Mouse (Mus musculus) liver, adult (tissue): ENCODE measurements around the gene Wfdc1.

Experiments
- GATA4 ChIP-seq: IDR thresholded peaks from 2 replicates; pipeline ENCODE4 v1.6.1; 2014; ENCODE audit warnings: mild to moderate bottlenecking, low read length; ENCODE audit not compliant: insufficient replicate concordance

The Wfdc1 gene

DNA sequence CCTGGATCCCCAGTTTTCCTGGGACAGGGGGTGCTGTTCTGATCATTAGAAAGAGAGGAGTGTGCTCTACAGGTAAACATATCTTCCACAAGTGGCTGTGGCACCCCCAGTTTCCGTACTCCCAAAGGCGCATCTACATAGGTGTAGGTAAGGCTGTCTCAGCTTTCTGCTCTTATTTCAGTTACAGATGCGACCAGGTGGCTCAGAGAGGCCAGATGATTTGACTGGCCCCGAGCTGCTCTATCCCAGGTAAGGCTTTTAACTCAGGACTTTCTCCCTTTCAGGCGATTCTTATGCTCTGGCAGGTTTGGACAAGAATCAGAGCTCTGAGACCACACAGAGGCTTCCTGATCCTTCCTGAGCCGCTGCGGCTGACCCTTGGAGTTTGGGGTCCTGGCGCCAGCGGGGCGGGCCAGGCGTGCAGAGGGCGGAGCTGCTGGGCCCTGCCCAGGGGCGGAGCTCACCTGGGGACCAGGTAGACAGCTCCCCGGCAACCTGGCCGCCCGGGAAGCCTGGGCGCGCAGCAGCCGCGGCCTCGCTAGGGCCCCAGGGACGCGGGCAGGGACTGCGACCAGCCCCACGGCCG, 33.5 kb downstream of the Wfdc1 start, which contains the start of gene Atp2c2:
TSS of gene Atp2c2 (plus strand) at position 461 of the 586 bp plus-strand sequence.
- no peak for TF ChIP-seq GATA4

- no peak for TF ChIP-seq GATA4
Measured at GRCm38 (mm10) chr8:119702965-119703364, 36.8 kb downstream of the Wfdc1 start.

DNA sequence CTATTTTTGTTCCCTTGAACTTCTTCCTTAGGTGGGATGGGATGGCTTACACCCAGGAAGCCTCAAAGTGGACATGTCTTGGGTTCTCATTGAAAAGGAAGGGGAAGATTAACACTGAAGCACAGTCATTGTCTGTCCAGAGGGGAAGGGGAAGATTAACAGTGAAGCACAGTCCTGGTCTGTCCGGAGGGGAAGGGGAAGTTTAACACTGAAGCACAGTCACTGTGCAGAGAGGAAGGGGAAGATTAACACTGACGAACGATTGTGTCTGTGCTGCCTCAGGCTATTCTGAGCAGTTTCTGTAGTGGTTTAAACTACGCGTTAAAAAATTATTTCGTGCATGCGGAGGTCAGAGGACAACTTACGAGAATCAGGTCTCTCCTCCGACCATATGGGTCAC, 41.0 kb downstream of the Wfdc1 start:
- TF ChIP-seq GATA4 = no peak

DNA sequence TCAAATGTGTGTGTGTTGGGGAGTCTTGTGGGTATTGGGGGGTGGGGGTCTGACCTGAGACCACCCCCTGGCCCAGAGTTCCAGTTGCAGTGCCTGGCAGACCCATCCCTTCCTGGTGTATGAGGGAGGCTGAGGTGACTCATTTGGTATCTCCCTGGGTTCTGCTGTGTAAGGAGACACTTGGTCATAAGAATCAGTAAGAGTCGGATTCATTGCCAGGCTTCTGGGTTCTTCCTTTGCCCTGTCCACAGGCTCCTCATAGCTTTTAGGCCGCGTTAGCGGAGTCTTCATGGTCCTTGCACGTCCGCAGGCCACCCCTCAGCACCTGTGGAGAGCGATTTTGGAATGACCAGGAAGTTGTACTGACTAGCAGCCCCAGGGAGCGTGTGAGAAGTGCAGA, 42.3 kb downstream of the Wfdc1 start:
- TF ChIP-seq GATA4 = no peak

- no peak for TF ChIP-seq GATA4
Measured at GRCm38 (mm10) chr8:119708878-119709702, 42.9 kb downstream of the Wfdc1 start.

DNA sequence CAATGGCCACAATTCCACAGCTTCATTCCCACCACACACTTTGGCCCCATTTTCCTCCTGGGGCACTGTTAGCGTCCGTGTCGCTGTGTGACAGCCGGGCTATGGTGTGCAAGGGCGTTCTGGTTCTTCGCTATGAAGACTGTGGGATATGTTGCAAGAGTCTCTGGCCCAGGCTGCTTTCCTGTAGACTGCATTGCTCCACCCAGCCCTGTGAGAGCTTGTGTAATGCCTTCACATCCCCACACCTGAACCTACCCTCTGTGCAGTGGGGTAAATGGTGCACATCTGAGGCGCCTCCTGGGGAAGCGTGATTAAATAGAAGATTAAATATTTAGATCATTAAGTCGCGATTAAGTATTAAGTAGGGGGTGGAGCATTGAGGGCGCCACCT, 43.5 kb downstream of the Wfdc1 start:
- TF ChIP-seq GATA4 = no peak

DNA sequence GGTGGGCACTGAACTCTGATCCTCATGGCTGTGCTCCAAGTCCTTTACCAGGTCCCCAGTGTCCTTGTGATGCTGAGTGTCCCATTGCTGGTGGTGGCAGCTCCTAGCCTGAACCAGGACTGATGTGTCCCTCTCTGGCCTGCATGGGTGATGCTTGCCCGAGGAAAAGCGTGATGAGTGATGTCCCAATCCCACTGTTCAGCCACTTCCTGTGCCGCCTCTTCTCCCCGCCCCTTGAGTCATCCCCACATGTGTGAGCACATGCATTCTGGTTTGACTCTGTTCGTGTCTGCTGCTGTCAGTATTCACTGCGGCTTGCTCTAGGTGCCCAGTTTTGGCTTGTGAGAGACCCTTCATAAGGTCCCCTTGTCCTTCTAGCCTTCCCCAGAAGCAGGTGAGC, 46.1 kb downstream of the Wfdc1 start:
- TF ChIP-seq GATA4 = no peak

DNA sequence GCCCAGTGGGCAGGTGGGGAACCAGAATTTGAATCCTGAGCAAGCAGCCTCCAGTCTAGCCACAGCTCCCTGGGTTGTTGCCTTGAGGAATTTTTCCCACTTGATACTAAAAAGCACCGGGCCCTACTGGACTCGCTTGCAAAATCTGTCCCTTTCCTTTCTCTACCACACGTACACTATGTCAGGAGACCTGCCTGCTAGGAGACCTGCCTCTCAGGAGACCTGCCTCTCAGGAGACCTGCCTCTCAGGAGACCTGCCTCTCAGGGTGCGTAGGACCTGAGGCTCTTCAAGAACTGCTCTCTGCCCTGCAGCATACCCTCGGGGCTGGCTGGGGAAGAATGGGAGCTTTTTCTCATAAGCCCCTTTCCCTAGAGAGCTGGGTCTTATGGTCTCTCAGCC, 47.3 kb downstream of the Wfdc1 start:
- no peak for TF ChIP-seq GATA4

DNA sequence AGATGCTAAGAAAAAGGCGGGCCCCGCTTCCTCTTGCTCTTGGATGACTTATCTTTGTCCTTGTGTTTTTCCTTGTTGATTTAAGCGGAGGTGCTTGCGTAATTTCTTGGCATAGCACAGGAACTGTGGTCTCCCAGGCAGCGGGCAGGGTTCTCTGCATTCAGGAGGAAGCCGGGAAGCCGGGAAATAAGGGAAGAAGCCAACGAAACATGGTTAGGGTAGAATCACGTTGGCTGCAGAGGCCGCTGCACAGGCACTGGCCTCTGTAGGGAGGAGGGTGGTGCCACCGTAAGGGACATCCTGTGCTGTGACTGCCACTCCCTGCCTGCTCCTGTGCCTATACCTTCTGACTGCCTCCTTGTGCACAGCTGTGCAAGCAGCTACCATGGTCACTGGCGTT, 49.1 kb downstream of the Wfdc1 start:
- TF ChIP-seq GATA4 = no peak

- no peak for TF ChIP-seq GATA4
Measured at GRCm38 (mm10) chr8:119716730-119717299, 50.6 kb downstream of the Wfdc1 start.

- no peak for TF ChIP-seq GATA4
Measured at GRCm38 (mm10) chr8:119717765-119718164, 51.6 kb downstream of the Wfdc1 start.

GRCm38 (mm10) chr8:119719011-119719501, 52.9 kb downstream of the Wfdc1 start:
- TF ChIP-seq GATA4 = no peak

DNA sequence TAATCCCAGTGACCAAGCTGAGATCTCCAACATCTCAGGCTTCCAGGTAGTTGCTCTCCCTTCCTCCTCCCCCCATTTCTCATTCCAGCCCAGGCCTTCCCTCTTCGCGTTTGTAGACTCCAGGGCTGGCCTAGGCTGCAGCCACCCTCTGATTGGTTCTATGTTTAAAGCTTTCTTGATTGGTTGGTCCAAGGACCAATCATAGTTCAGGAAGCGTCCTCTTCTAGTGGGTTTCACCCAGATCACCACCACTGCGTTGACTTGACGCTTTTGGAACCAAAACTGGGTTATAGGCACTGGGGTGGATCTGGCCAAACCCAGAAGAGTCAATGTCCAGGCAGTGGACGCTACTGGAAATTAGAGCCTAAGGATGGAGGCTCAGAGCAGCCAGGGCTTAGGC, 56.2 kb downstream of the Wfdc1 start:
- TF ChIP-seq GATA4 = no peak

DNA sequence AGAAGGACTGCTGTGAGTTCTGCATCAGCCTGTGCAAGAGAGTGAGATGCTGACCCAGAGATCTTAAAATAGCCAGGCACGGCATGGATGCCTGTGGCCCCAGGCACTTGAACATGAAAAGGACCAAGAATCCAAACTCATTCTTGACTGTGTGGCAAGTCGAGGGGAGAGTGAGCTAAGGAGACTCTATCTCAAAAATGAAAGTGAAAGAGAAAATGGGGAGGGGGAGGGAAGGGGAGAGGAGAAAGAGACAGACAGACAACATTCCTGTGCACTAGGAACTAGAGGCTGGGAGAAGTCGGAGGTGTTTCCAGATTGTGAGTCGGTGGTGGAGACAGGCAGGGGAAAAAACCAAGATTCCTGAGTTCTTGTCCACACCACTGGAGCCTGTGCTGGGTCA, 57.5 kb downstream of the Wfdc1 start:
- no peak for TF ChIP-seq GATA4

DNA sequence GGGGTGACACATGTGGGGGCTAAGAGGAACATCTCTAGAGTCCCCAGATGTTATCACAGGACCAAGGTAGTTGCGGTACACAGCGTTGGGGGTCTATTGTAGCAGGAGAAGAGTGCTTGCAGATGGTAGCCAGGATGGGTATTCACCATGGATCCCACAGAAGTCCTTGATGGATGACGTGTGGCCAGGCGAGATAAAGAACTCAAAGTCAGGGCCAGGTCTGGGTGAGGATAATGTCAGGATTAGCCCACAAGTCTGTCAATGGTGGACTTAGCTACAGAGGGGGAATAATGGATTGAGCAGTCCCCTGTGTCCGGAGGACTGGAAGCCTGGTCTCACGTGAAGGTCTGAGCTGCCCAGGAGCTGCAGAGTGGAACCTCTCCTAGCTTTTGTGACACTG, 58.4 kb downstream of the Wfdc1 start:
- no peak for TF ChIP-seq GATA4

GRCm38 (mm10) chr8:119727093-119727492, 60.9 kb downstream of the Wfdc1 start:
- no peak for TF ChIP-seq GATA4
